Mouse (Mus musculus) embryonic facial prominence, embryonic 12.5 days (tissue): Measurements from ENCODE around the gene Catsper2. TPM values are rescaled to one million over a fixed set of nuclear protein-coding genes. Genes with fewer than 3 reads are reported as not detected.

Experiments used
- ATAC-seq: fragments of 200-750 bp; cut with Nextera tagmentation; 2 replicates; pipeline ENCODE4 v1.8.0; 2017; ENCODE audit not compliant: insufficient number of reproducible peaks, insufficient read depth, low FRiP score, low TSS enrichment
- H3K27ac ChIP-seq: fragments of 300-500 bp; sonication (generic); 2 replicates; pipeline ENCODE4 v1.5.1; 2016; ENCODE audit warnings: mild to moderate bottlenecking
- H3K27me3 ChIP-seq: fragments of 300-500 bp; sonication (generic); 2 replicates; pipeline ENCODE4 v1.6.1; 2016; ENCODE audit warnings: mild to moderate bottlenecking, moderate library complexity
- H3K36me3 ChIP-seq: fragments of 300-500 bp; sonication (generic); 2 replicates; pipeline ENCODE4 v1.6.1; 2016; ENCODE audit warnings: mild to moderate bottlenecking
- H3K4me1 ChIP-seq: fragments of 300-500 bp; sonication (generic); 2 replicates; pipeline ENCODE4 v1.6.1; 2016
- H3K4me2 ChIP-seq: fragments of 300-500 bp; sonication (generic); replicated peaks from 2 replicates; pipeline ENCODE4 v1.6.1; 2016; ENCODE audit warnings: mild to moderate bottlenecking, moderate library complexity
- H3K4me3 ChIP-seq: fragments of 300-500 bp; sonication (generic); 2 replicates; pipeline ENCODE4 v1.5.1; 2016; ENCODE audit warnings: mild to moderate bottlenecking
- H3K9ac ChIP-seq: fragments of 300-500 bp; sonication (generic); 2 replicates; pipeline ENCODE4 v1.6.1; 2016; ENCODE audit warnings: mild to moderate bottlenecking, moderate library complexity
- H3K9me3 ChIP-seq: fragments of 300-500 bp; sonication (generic); 2 replicates; pipeline ENCODE4 v1.6.1; 2016; ENCODE audit warnings: mild to moderate bottlenecking, moderate library complexity
- WGBS: fragments of 180-500 bp; shearing (Covaris S2); methylation state at CpG from one replicate; pipeline ENCODE4 v1.1.7; 2016; 5-methylcytosine and 5-hydroxymethylcytosine counted together
- polyA plus RNA-seq: library from polyadenylated mRNA; unstranded; fragments of >200 nt; fragmentation: Nextera tagmentation; extraction: Ambion mirVana; gene quantifications from 2 replicates; pipeline ENCODE4 v1.2.1, GENCODE M21; 2016

The Catsper2 gene
- polyA plus RNA-seq, 1 experiment from 2014 or later: 4.2 TPM

- 80% methylated on average over 3 of the region's 3 CpGs for WGBS
- H3K27ac ChIP-seq: no peak overlapping the region
Measured at GRCm38 (mm10) chr2:121372266-121372665, 41.3 kb downstream of the Catsper2 start.

GRCm38 (mm10) chr2:121370921-121371320 is 42.7 kb downstream of the Catsper2 start:
- Histone ChIP-seq H3K9me3 (no peaks in the 10 kb centered on the region), H3K36me3 (no peaks in the 10 kb centered on the region), H3K27me3 (no peaks in the 10 kb centered on the region), H3K9ac (no peak overlapping the region), H3K4me1 (no peaks in the 10 kb centered on the region), H3K27ac (no peak overlapping the region), H3K4me3 (no peak overlapping the region), H3K4me2 (no peak overlapping the region)
- WGBS: 84% methylated on average over 5 of the region's 5 CpGs
- no peak for ATAC-seq

More at GRCm38 (mm10) chr2:121372266-121372665, 41.3 kb downstream of the Catsper2 start:
- no peak overlapping the region for H3K4me3 ChIP-seq
- H3K27me3 ChIP-seq: no peaks in the 10 kb centered on the region
- no peak overlapping the region for H3K4me2 ChIP-seq
- H3K36me3 ChIP-seq: no peaks in the 10 kb centered on the region
- H3K9ac ChIP-seq: no peak overlapping the region
- no peaks in the 10 kb centered on the region for H3K9me3 ChIP-seq
- ATAC-seq: no peak
- no peaks in the 10 kb centered on the region for H3K4me1 ChIP-seq

GRCm38 (mm10) chr2:121368831-121369230 is 44.8 kb downstream of the Catsper2 start:
- no peaks in the 10 kb centered on the region for H3K9me3 ChIP-seq
- no peak for ATAC-seq
- WGBS: 88% methylated on average over 2 of the region's 2 CpGs

GRCm38 (mm10) chr2:121363656-121364055 is 49.9 kb downstream of the Catsper2 start:
- no peak for ATAC-seq
- Histone ChIP-seq H3K4me1 (peaks cover 6% of the 10 kb centered on the region), H3K27me3 (no peaks in the 10 kb centered on the region), H3K9ac (no peak overlapping the region), H3K4me3 (no peak overlapping the region), H3K4me2 (no peak overlapping the region), H3K27ac (no peak overlapping the region), H3K9me3 (no peaks in the 10 kb centered on the region), H3K36me3 (no peaks in the 10 kb centered on the region)
- 86% methylated on average over 3 of the region's 3 CpGs for WGBS

More at GRCm38 (mm10) chr2:121368831-121369230, 44.8 kb downstream of the Catsper2 start:
- H3K36me3 ChIP-seq: no peaks in the 10 kb centered on the region
- no peaks in the 10 kb centered on the region for H3K27me3 ChIP-seq
- no peak overlapping the region for H3K27ac ChIP-seq
- no peak overlapping the region for H3K4me2 ChIP-seq
- no peak overlapping the region for H3K4me3 ChIP-seq
- no peak overlapping the region for H3K9ac ChIP-seq
- H3K4me1 ChIP-seq: 0 out of 2 replicates have a peak, but pooled peaks cover 2% of the 10 kb centered on the region

GRCm38 (mm10) chr2:121359461-121359860 is 54.1 kb downstream of the Catsper2 start:
- ATAC-seq: no peak
- no peaks in the 10 kb centered on the region for H3K36me3 ChIP-seq
- H3K27ac ChIP-seq: no peak overlapping the region
- no peaks in the 10 kb centered on the region for H3K9me3 ChIP-seq
- H3K9ac ChIP-seq: no peak overlapping the region
- no peak overlapping the region; the same call in 1 of the 2 replicates for H3K4me2 ChIP-seq
- peaks cover 17% of the 10 kb centered on the region for H3K4me1 ChIP-seq
- H3K27me3 ChIP-seq: no peaks in the 10 kb centered on the region
- WGBS: 53% methylated on average over 4 of the region's 4 CpGs
- H3K4me3 ChIP-seq: no peak overlapping the region

GRCm38 (mm10) chr2:121358381-121358780 is 55.2 kb downstream of the Catsper2 start:
- H3K27ac ChIP-seq: peak overlapping the region; percentile 60
- H3K4me2 ChIP-seq: peak overlapping the region; percentile 59
- WGBS: 0% methylated on average over 15 of the region's 16 CpGs
- H3K27me3 ChIP-seq: no peaks in the 10 kb centered on the region
- H3K36me3 ChIP-seq: no peaks in the 10 kb centered on the region
- peak overlapping the region; percentile 36 for H3K9ac ChIP-seq
- peak; percentile 60 for ATAC-seq
- peak overlapping the region; percentile 32 for H3K4me3 ChIP-seq
- peaks cover 22% of the 10 kb centered on the region for H3K4me1 ChIP-seq
- H3K9me3 ChIP-seq: no peaks in the 10 kb centered on the region

- peak overlapping the region; percentile 59 for H3K4me2 ChIP-seq
- no peak overlapping the region for H3K9ac ChIP-seq
- H3K9me3 ChIP-seq: no peaks in the 10 kb centered on the region
- 1% methylated on average over 4 of the region's 4 CpGs for WGBS
- 0 out of 2 replicates have a peak overlapping the region, but pooled peaks have one; percentile 32 for H3K4me3 ChIP-seq
- peaks cover 22% of the 10 kb centered on the region for H3K4me1 ChIP-seq
- H3K36me3 ChIP-seq: no peaks in the 10 kb centered on the region
- ATAC-seq: no peak
- no peaks in the 10 kb centered on the region for H3K27me3 ChIP-seq
- H3K27ac ChIP-seq: no peak overlapping the region
Measured at GRCm38 (mm10) chr2:121357961-121358360, 55.6 kb downstream of the Catsper2 start.

GRCm38 (mm10) chr2:121357494-121357893 is 56.1 kb downstream of the Catsper2 start, which contains the start of gene Ckmt1:
Gene Ckmt1, plus strand, starts transcription at chr2:121357714.
- Histone ChIP-seq H3K27me3 (no peaks in the 10 kb centered on the region), H3K4me1 (peaks cover 22% of the 10 kb centered on the region), H3K4me3 (peak within 1 kb of the TSS; percentile 32), H3K4me2 (peak within 1 kb of the TSS; percentile 59), H3K9ac (peak within 1 kb of the TSS; percentile 36), H3K36me3 (no peaks in the 10 kb centered on the region), H3K9me3 (no peaks in the 10 kb centered on the region), H3K27ac (peak within 1 kb of the TSS; percentile 60)
- ATAC-seq: no peak
- WGBS: 56% methylated on average over 5 of the region's 5 CpGs

- ATAC-seq: peak; percentile 95
- Histone ChIP-seq H3K27me3 (no peaks in the 10 kb centered on the region), H3K9me3 (no peaks in the 10 kb centered on the region), H3K27ac (peak within 1 kb of the TSS; percentile 65), H3K9ac (peak within 1 kb of the TSS; percentile 79), H3K4me2 (peak within 1 kb of the TSS; percentile 79), H3K36me3 (no peaks in the 10 kb centered on the region), H3K4me1 (peaks cover 22% of the 10 kb centered on the region), H3K4me3 (peak within 1 kb of the TSS; percentile 61)
- WGBS: 1% methylated on average over 58 of the region's 58 CpGs
Measured at GRCm38 (mm10) chr2:121354820-121355592, 58.6 kb downstream of the Catsper2 start, which contains the start of gene Ppip5k1. Gene Ppip5k1, minus strand, starts transcription at chr2:121355396.

- Histone ChIP-seq H3K9me3 (no peaks in the 10 kb centered on the region), H3K36me3 (no peaks in the 10 kb centered on the region), H3K27me3 (no peaks in the 10 kb centered on the region), H3K27ac (peak overlapping the region; percentile 65; the same call in 1 of the 2 replicates), H3K4me1 (peaks cover 22% of the 10 kb centered on the region), H3K4me2 (peak overlapping the region; percentile 79), H3K4me3 (peak overlapping the region; percentile 61), H3K9ac (peak overlapping the region; percentile 79)
- no peak for ATAC-seq
- 9% methylated on average over 6 of the region's 6 CpGs for WGBS
Measured at GRCm38 (mm10) chr2:121354378-121354777, 59.2 kb downstream of the Catsper2 start.

- Histone ChIP-seq H3K36me3 (no peaks in the 10 kb centered on the region), H3K27me3 (no peaks in the 10 kb centered on the region), H3K27ac (no peak overlapping the region), H3K9ac (no peak overlapping the region), H3K4me2 (no peak overlapping the region), H3K4me3 (no peak overlapping the region), H3K4me1 (peaks cover 13% of the 10 kb centered on the region), H3K9me3 (no peaks in the 10 kb centered on the region)
- ATAC-seq: no peak
- 76% methylated on average over 8 of the region's 8 CpGs for WGBS
Measured at GRCm38 (mm10) chr2:121353156-121353555, 60.4 kb downstream of the Catsper2 start.
